Mouse (Mus musculus): Measurements from ENCODE around the gene Gzmc. TPM values are rescaled to one million over a fixed set of nuclear protein-coding genes. Genes with fewer than 3 reads are reported as not detected.
"Not testable (repeated sequence)": the region's sequence is repeated elsewhere in the genome, so short reads cannot be mapped to it uniquely, and the experiment has no call there.

The Gzmc gene
- not detected in 2 replicates for polyA plus RNA-seq (2015; fragmentation: Nextera tagmentation; extraction: Ambion mirVana)

- no peak for ATAC-seq (ENCODE audit: borderline replicate concordance, extremely low read depth, low FRiP score, low TSS enrichment)
- Histone ChIP-seq H3K27me3 (no peaks in the 10 kb centered on the region), H3K4me2 (no peak within 1 kb of the TSS), H3K27ac (no peak within 1 kb of the TSS), H3K9me3 (no peaks in the 10 kb centered on the region), H3K4me1 (no peaks in the 10 kb centered on the region), H3K4me3 (no peak within 1 kb of the TSS), H3K9ac (no peak within 1 kb of the TSS), H3K36me3 (no peaks in the 10 kb centered on the region)
- 79% methylated on average over 2 of the region's 2 CpGs for WGBS
Measured at GRCm38 (mm10) chr14:56234556-56234955, at the start of gene Gzmc. Gzmc (minus strand) TSS chr14:56234656.

DNA sequence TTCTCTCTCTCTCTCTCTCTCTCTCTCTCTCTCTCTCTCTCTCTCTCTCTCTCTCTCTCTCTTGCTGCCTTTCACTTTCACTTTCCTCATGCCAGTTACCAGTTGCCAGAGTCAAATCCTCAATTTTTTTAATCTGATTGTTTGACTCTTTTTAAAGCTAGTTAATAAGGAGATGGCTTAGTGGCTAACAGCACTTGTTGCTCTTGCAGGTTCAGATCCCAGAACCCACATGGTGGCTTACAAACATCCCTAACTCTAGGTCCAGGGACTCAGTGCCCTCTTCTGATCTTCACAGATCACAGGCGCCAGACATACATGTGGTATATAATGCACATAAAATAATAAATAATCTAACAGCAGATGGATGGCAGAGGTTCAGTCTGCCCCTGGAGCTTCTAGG, 49.4 kb upstream of the Gzmc start:
- H3K27me3 ChIP-seq, result no peaks in the 10 kb centered on the region
- H3K4me3 ChIP-seq, result no peak overlapping the region
- no peak overlapping the region for H3K4me2 ChIP-seq
- no peaks in the 10 kb centered on the region for H3K36me3 ChIP-seq
- H3K9me3 ChIP-seq, result no peaks in the 10 kb centered on the region
- no peak overlapping the region for H3K9ac ChIP-seq
- no peak for ATAC-seq (ENCODE audit: borderline replicate concordance, extremely low read depth, low FRiP score, low TSS enrichment)
- H3K4me1 ChIP-seq, result no peaks in the 10 kb centered on the region
- 76% methylated on average over 1 of the region's 1 CpGs for WGBS
- H3K27ac ChIP-seq, result no peak overlapping the region

- no peak overlapping the region for H3K9ac ChIP-seq
- no peak overlapping the region for H3K4me3 ChIP-seq
- H3K27me3 ChIP-seq, result no peaks in the 10 kb centered on the region
- H3K36me3 ChIP-seq, result no peaks in the 10 kb centered on the region
- ATAC-seq (ENCODE audit: borderline replicate concordance, extremely low read depth, low FRiP score, low TSS enrichment), result no peak
- no peak overlapping the region for H3K4me2 ChIP-seq
- H3K27ac ChIP-seq, result no peak overlapping the region
- H3K9me3 ChIP-seq, result no peaks in the 10 kb centered on the region
- WGBS, result 29% methylated on average over 5 of the region's 5 CpGs
- no peaks in the 10 kb centered on the region for H3K4me1 ChIP-seq
Measured at GRCm38 (mm10) chr14:56281090-56281489, 46.6 kb upstream of the Gzmc start.

DNA sequence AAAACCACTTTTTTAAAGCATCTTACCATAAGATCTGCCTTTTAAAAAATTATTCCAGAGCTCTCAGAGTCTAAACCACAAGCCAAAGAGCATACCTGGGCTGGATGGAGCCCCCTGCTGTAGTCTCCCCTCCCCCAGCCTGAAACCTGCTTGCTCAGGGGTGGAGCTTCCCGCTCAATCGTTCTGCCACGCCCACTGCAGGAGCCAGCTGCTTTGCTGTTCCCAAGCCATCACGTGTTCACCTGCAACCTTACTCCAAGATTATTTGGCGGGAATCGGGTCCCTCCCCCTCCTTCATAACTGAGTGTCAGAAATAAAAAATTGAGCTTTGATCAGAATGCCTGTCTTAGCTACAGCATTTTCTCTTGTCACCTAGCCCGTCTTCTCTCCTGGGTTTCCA, 44.2 kb upstream of the Gzmc start:
- not testable (repeated sequence) for H3K36me3 ChIP-seq; H3K4me2 ChIP-seq; H3K4me1 ChIP-seq; H3K9ac ChIP-seq; H3K27ac ChIP-seq; H3K9me3 ChIP-seq; H3K27me3 ChIP-seq; ATAC-seq (ENCODE audit: borderline replicate concordance, extremely low read depth, low FRiP score, low TSS enrichment); H3K4me3 ChIP-seq
- WGBS, result 37% methylated on average over 7 of the region's 7 CpGs

GRCm38 (mm10) chr14:56276096-56276495, 41.6 kb upstream of the Gzmc start:
- not testable (repeated sequence) for H3K9me3 ChIP-seq; ATAC-seq (ENCODE audit: borderline replicate concordance, extremely low read depth, low FRiP score, low TSS enrichment); H3K27ac ChIP-seq; H3K4me2 ChIP-seq; H3K4me1 ChIP-seq; H3K4me3 ChIP-seq; H3K27me3 ChIP-seq; H3K36me3 ChIP-seq; H3K9ac ChIP-seq
- WGBS, result 64% methylated on average over 7 of the region's 7 CpGs

- no peaks in the 10 kb centered on the region for H3K9me3 ChIP-seq
- no peak overlapping the region for H3K9ac ChIP-seq
- ATAC-seq (ENCODE audit: borderline replicate concordance, extremely low read depth, low FRiP score, low TSS enrichment), result no peak
- no peak overlapping the region for H3K4me3 ChIP-seq
- H3K36me3 ChIP-seq, result no peaks in the 10 kb centered on the region
- H3K4me2 ChIP-seq, result no peak overlapping the region
- H3K4me1 ChIP-seq, result no peaks in the 10 kb centered on the region
- WGBS, result 92% methylated on average over 1 of the region's 1 CpGs
- no peak overlapping the region for H3K27ac ChIP-seq
- no peaks in the 10 kb centered on the region for H3K27me3 ChIP-seq
Measured at GRCm38 (mm10) chr14:56266109-56266508, 31.7 kb upstream of the Gzmc start.

DNA sequence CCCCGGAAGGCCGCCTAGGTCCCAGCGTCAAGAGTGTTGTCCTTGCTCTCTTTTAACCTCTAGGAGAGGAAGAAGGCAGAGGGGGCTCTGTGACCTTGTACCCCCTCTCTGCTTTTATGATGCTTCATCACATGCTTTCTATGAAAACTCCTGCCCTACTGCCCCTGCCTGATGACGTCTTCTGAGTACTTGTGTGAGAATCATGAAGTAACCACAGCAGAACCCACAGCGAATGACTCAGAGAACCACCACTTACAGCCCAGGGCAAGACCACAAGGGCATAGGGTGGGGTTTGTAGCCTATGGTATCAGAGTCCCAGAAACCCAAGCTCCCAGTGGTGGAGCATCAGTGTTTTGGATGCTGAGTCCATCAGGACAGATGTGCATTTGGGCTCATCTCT, 27.7 kb upstream of the Gzmc start, which contains the start of gene Gzmb:
Gene Gzmb, minus strand, starts transcription at position 108 of the 400 bp plus-strand sequence.
- no peak for ATAC-seq (ENCODE audit: borderline replicate concordance, extremely low read depth, low FRiP score, low TSS enrichment)

GRCm38 (mm10) chr14:56240409-56240808, 6.0 kb upstream of the Gzmc start:
- Histone ChIP-seq H3K4me2 (no peak overlapping the region), H3K27me3 (no peaks in the 10 kb centered on the region), H3K4me3 (no peak overlapping the region), H3K9ac (no peak overlapping the region), H3K27ac (no peak overlapping the region), H3K4me1 (no peaks in the 10 kb centered on the region), H3K36me3 (no peaks in the 10 kb centered on the region), H3K9me3 (no peaks in the 10 kb centered on the region)
- ATAC-seq (ENCODE audit: borderline replicate concordance, extremely low read depth, low FRiP score, low TSS enrichment), result no peak

More for the DNA sequence above, 27.7 kb upstream of the Gzmc start, which contains the start of gene Gzmb:
- no peaks in the 10 kb centered on the region for H3K4me1 ChIP-seq
- H3K9me3 ChIP-seq, result no peaks in the 10 kb centered on the region
- H3K9ac ChIP-seq, result no peak within 1 kb of the TSS
- H3K4me2 ChIP-seq, result no peak within 1 kb of the TSS
- H3K27ac ChIP-seq, result no peak within 1 kb of the TSS
- no peaks in the 10 kb centered on the region for H3K27me3 ChIP-seq
- no peaks in the 10 kb centered on the region for H3K36me3 ChIP-seq
- H3K4me3 ChIP-seq, result no peak within 1 kb of the TSS
- 83% methylated on average over 5 of the region's 5 CpGs for WGBS

- H3K9ac ChIP-seq, result no peak within 1 kb of the TSS
- no peak within 1 kb of the TSS for H3K4me3 ChIP-seq
- H3K27me3 ChIP-seq, result no peaks in the 10 kb centered on the region
- H3K36me3 ChIP-seq, result no peaks in the 10 kb centered on the region
- H3K9me3 ChIP-seq, result no peaks in the 10 kb centered on the region
- no peak for ATAC-seq (ENCODE audit: borderline replicate concordance, extremely low read depth, low FRiP score, low TSS enrichment)
- no peak within 1 kb of the TSS for H3K4me2 ChIP-seq
- H3K4me1 ChIP-seq, result no peaks in the 10 kb centered on the region
- H3K27ac ChIP-seq, result no peak within 1 kb of the TSS
- WGBS, result 85% methylated on average over 4 of the region's 4 CpGs
Measured at GRCm38 (mm10) chr14:56211317-56211716, 23.1 kb downstream of the Gzmc start, which contains the start of gene Gzmf. Gzmf (minus strand) TSS chr14:56211417.

DNA sequence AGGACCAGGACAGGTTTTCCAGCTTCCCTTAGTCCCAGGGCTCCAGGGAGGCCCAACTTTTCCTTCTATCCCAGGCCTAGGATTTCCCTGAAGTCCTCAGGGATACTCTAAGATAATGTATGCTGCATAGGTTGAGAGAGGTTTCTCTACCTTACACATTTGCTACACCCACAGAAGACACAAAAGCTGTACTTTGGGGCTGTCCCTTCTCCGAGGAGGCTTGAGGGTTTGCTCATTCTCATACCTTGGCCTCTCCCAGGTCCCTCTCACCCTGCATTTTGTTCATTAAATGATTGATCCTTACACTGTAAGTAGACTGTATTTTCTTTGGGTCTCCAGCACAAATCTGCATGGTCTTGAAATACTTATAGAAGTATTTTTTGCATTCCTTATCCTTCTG, 28.8 kb downstream of the Gzmc start:
- H3K27me3 ChIP-seq, result no peaks in the 10 kb centered on the region
- WGBS, result 88% methylated on average over 1 of the region's 1 CpGs
- H3K4me3 ChIP-seq, result no peak overlapping the region
- H3K36me3 ChIP-seq, result no peaks in the 10 kb centered on the region
- no peaks in the 10 kb centered on the region for H3K9me3 ChIP-seq
- H3K4me2 ChIP-seq, result no peak overlapping the region
- no peak overlapping the region for H3K9ac ChIP-seq
- ATAC-seq (ENCODE audit: borderline replicate concordance, extremely low read depth, low FRiP score, low TSS enrichment), result no peak
- H3K27ac ChIP-seq, result no peak overlapping the region
- no peaks in the 10 kb centered on the region for H3K4me1 ChIP-seq

- H3K4me1 ChIP-seq, H3K36me3 ChIP-seq, H3K9me3 ChIP-seq, H3K4me3 ChIP-seq, H3K4me2 ChIP-seq, H3K27ac ChIP-seq, H3K9ac ChIP-seq, H3K27me3 ChIP-seq: not testable (repeated sequence)
- 34% methylated on average over 5 of the region's 5 CpGs for WGBS
- peak; percentile 19; the same call in 1 of the 2 replicates for ATAC-seq (ENCODE audit: borderline replicate concordance, extremely low read depth, low FRiP score, low TSS enrichment)
Measured at GRCm38 (mm10) chr14:56205021-56205420, 29.4 kb downstream of the Gzmc start.

- H3K27ac ChIP-seq, result no peak overlapping the region
- H3K27me3 ChIP-seq, result no peaks in the 10 kb centered on the region
- H3K4me3 ChIP-seq, result no peak overlapping the region
- ATAC-seq (ENCODE audit: borderline replicate concordance, extremely low read depth, low FRiP score, low TSS enrichment), result no peak
- no peaks in the 10 kb centered on the region for H3K4me1 ChIP-seq
- H3K36me3 ChIP-seq, result no peaks in the 10 kb centered on the region
- H3K4me2 ChIP-seq, result no peak overlapping the region
- no peaks in the 10 kb centered on the region for H3K9me3 ChIP-seq
- H3K9ac ChIP-seq, result no peak overlapping the region
- 8% methylated on average over 2 of the region's 2 CpGs for WGBS
Measured at GRCm38 (mm10) chr14:56203975-56204374, 30.5 kb downstream of the Gzmc start.

GRCm38 (mm10) chr14:56186946-56187345, 47.5 kb downstream of the Gzmc start:
- Histone ChIP-seq H3K27ac (no peak overlapping the region), H3K4me2 (no peak overlapping the region), H3K4me1 (no peaks in the 10 kb centered on the region), H3K27me3 (no peaks in the 10 kb centered on the region), H3K36me3 (no peaks in the 10 kb centered on the region), H3K4me3 (no peak overlapping the region), H3K9me3 (no peaks in the 10 kb centered on the region), H3K9ac (no peak overlapping the region)
- WGBS, result 44% methylated on average over 6 of the region's 6 CpGs
- ATAC-seq (ENCODE audit: borderline replicate concordance, extremely low read depth, low FRiP score, low TSS enrichment), result no peak

All from lung, embryonic 15.5 days (tissue).